In the genomic region with DNA sequence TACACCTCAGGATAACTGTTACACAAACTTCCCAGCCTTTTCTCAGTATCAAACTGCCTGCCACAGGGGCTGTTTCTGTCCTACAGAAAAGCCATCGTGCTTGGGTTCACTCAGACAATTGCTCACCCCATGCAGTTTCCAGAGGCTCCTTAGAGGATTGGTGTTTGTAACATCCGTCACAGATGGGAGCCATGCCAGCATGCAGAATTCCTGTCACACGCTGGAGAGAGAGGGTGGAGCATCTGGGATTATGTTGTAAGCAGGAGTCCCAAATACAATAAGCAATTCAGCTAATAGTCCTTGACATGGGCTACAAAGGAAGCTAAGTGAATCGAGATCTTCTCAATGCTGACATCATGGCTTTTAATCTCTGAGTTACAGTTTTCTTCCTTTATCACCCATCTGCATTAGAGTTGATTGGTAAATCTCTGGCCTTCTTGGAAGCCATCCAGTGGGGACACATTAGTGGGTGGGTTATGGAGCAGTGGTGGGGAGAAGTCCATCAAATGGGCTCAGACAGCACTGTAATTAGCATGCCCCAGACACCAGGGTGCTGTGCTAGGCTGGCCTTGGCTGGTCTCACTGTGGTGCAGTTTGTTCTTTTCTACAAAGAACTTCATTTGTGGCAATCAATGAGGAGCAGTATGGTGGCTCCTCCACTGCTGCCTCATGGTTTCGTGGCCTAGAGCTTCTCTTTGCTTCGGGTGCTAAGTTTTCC, we compare ENCODE assay signal across 10 mouse cellular contexts.
DNase-seq lines count a peak whose midpoint lies in the region; ATAC-seq and TF ChIP-seq lines count a peak whose summit lies in the region.
"Had no signal": no experiment of that assay in that cellular context is flagged by ENCODE, and none has a peak within 500 bp of the region (broad histone marks: within the 10 kb centered on the region; RNA-seq: fewer than 3 reads in every experiment).

No protein-coding gene starts in this region.

- H3K27me3 ChIP-seq in neural tube, embryonic 11.5 days (ENCODE audit: control insufficient read depth, insufficient read depth, low read length), result no peaks in the 10 kb centered on the region
- H3K27me3 ChIP-seq in forebrain, embryonic 16.5 days (replicated peaks; ENCODE audit: control insufficient read depth, insufficient read depth, low read length), result 0 out of 2 replicates have a peak, but pooled peaks cover 5% of the 10 kb centered on the region
- no peaks in the 10 kb centered on the region for H3K27me3 ChIP-seq in stomach, postnatal 0 days (ENCODE audit: control insufficient read depth, insufficient read depth, low read length)
- H3K27me3 ChIP-seq: heart, embryonic 13.5 days had no signal

- H3K9ac ChIP-seq in neural tube, embryonic 11.5 days (ENCODE audit: low read length), result no peak overlapping the region
- H3K9ac ChIP-seq in forebrain, embryonic 16.5 days (replicated peaks; ENCODE audit: low read depth, low read length), result no peak overlapping the region
- no peak overlapping the region for H3K9ac ChIP-seq in stomach, postnatal 0 days (ENCODE audit: low read length)
- H3K9ac ChIP-seq: heart, embryonic 13.5 days had no signal

- H3K36me3 ChIP-seq in neural tube, embryonic 11.5 days (ENCODE audit: control insufficient read depth, insufficient read depth, low read length), result no peaks in the 10 kb centered on the region
- no peaks in the 10 kb centered on the region for H3K36me3 ChIP-seq in forebrain, embryonic 16.5 days (ENCODE audit: control insufficient read depth, insufficient read depth)
- no peaks in the 10 kb centered on the region for H3K36me3 ChIP-seq in stomach, postnatal 0 days (ENCODE audit: control insufficient read depth, insufficient read depth, low read length)
- H3K36me3 ChIP-seq: heart, embryonic 13.5 days had no signal

- ATAC-seq in neural tube, embryonic 11.5 days (ENCODE audit: insufficient read depth, low FRiP score, low TSS enrichment), result peak; percentile 84
- peak; percentile 96 for ATAC-seq in forebrain, embryonic 16.5 days
- ATAC-seq in stomach, postnatal 0 days (ENCODE audit: low FRiP score, low TSS enrichment), result no peak

- TF ChIP-seq EP300 in stomach, postnatal 0 days (optimal IDR thresholded peaks at IDR 0.05), result no peak

- no peaks in the 10 kb centered on the region for H3K9me3 ChIP-seq in neural tube, embryonic 11.5 days (ENCODE audit: control insufficient read depth, low read length)
- no peaks in the 10 kb centered on the region for H3K9me3 ChIP-seq in forebrain, embryonic 16.5 days (ENCODE audit: control insufficient read depth, low read length)
- no peaks in the 10 kb centered on the region for H3K9me3 ChIP-seq in stomach, postnatal 0 days (ENCODE audit: control insufficient read depth, low read length)
- H3K9me3 ChIP-seq: heart, embryonic 13.5 days had no signal

- H3K27ac ChIP-seq in neural tube, embryonic 11.5 days (ENCODE audit: low read depth, low read length), result no peak overlapping the region
- H3K27ac ChIP-seq in forebrain, embryonic 16.5 days (ENCODE audit: low read length), result no peak overlapping the region
- H3K27ac ChIP-seq in stomach, postnatal 0 days (replicated peaks), result no peak overlapping the region
- H3K27ac ChIP-seq: heart, embryonic 13.5 days had no signal

- no peak overlapping the region for H3K4me3 ChIP-seq in neural tube, embryonic 11.5 days (ENCODE audit: low read depth, low read length)
- no peak overlapping the region for H3K4me3 ChIP-seq in forebrain, embryonic 16.5 days (replicated peaks; ENCODE audit: low read length)
- no peak overlapping the region for H3K4me3 ChIP-seq in stomach, postnatal 0 days (ENCODE audit: low read depth, low read length)
- H3K4me3 ChIP-seq: erythroblast, embryonic 14.5 days; heart, embryonic 13.5 days; myocyte had no signal

- H3K4me2 ChIP-seq in neural tube, embryonic 11.5 days (ENCODE audit: low read depth), result no peak overlapping the region
- no peak overlapping the region for H3K4me2 ChIP-seq in forebrain, embryonic 16.5 days (ENCODE audit: low read length)
- H3K4me2 ChIP-seq in stomach, postnatal 0 days (replicated peaks; ENCODE audit: low read depth), result no peak overlapping the region
- H3K4me2 ChIP-seq: heart, embryonic 13.5 days had no signal

- no peak for TF ChIP-seq CTCF in stomach, postnatal 0 days (IDR thresholded peaks at IDR 0.05; ENCODE audit: low read depth)

- H3K4me1 ChIP-seq in neural tube, embryonic 11.5 days (ENCODE audit: control insufficient read depth, insufficient read depth, low read length), result no peaks in the 10 kb centered on the region
- H3K4me1 ChIP-seq in forebrain, embryonic 16.5 days (replicated peaks; ENCODE audit: control insufficient read depth, insufficient read depth, low read length), result peaks cover 6% of the 10 kb centered on the region
- no peaks in the 10 kb centered on the region for H3K4me1 ChIP-seq in stomach, postnatal 0 days (replicated peaks; ENCODE audit: control insufficient read depth, insufficient read depth)

- WGBS in neural tube, embryonic 11.5 days, result 38% methylated on average over 6 of the region's 6 CpGs
- WGBS in forebrain, embryonic 16.5 days, result 8% methylated on average over 6 of the region's 6 CpGs
- 50% methylated on average over 6 of the region's 6 CpGs for WGBS in stomach, postnatal 0 days

- DNase-seq in neural tube, embryonic 11.5 days (ENCODE audit: low spot score), result peak; percentile 53
- DNase-seq in neural tube, embryonic 10.5 days (ENCODE audit: extremely low spot score, low spot score), result no peak
- peak; percentile 5 to 29 for DNase-seq in lung, postnatal 4 days
- DNase-seq in urinary bladder, postnatal 14 days (ENCODE audit: low spot score), result no peak
- no peak for DNase-seq in cerebellum, adult 9-11 months
- no peak for DNase-seq in stomach, postnatal 0 days (ENCODE audit: low spot score)

Comparison
In these comparisons a context has a peak if more than half of its experiments do, and no peak if none do; other contexts are left out.
1. DNase-seq: peak in neural tube, embryonic 11.5 days (single experiment) and lung, postnatal 4 days (2 of 2); none in neural tube, embryonic 10.5 days (single experiment), urinary bladder, postnatal 14 days (single experiment), cerebellum, adult 9-11 months (single experiment) and stomach, postnatal 0 days (single experiment).